Mouse (Mus musculus) midbrain, embryonic 13.5 days (tissue): ENCODE measurements around the gene Wdr24. TPM values are rescaled to one million over a fixed set of nuclear protein-coding genes. Genes with fewer than 3 reads are reported as not detected.
"Not testable (repeated sequence)": the region's sequence is repeated elsewhere in the genome, so short reads cannot be mapped to it uniquely, and the experiment has no call there.

Experiments used
- ATAC-seq: fragments of 200-750 bp; cut with Nextera tagmentation; 2 replicates; pipeline ENCODE4 v1.8.0; 2017; ENCODE audit warnings: mild to moderate bottlenecking, moderate TSS enrichment, moderate library complexity
- H3K27ac ChIP-seq: fragments of 300-500 bp; sonication (generic); 2 replicates; pipeline ENCODE4 v1.5.1; 2015; ENCODE audit warnings: inconsistent platforms, mild to moderate bottlenecking, moderate library complexity
- H3K27me3 ChIP-seq: fragments of 300-500 bp; sonication (generic); 2 replicates; pipeline ENCODE4 v1.6.1; 2015; ENCODE audit warnings: mild to moderate bottlenecking, inconsistent platforms
- H3K36me3 ChIP-seq: fragments of 300-500 bp; sonication (generic); 2 replicates; pipeline ENCODE4 v1.6.1; 2015; ENCODE audit warnings: mild to moderate bottlenecking, inconsistent platforms
- H3K4me1 ChIP-seq: fragments of 300-500 bp; sonication (generic); replicated peaks from 2 replicates; pipeline ENCODE4 v1.6.1; 2015; ENCODE audit warnings: inconsistent platforms
- H3K4me2 ChIP-seq: fragments of 300-500 bp; sonication (generic); replicated peaks from 2 replicates; pipeline ENCODE4 v1.6.1; 2015; ENCODE audit warnings: moderate library complexity, mild to moderate bottlenecking, inconsistent platforms
- H3K4me3 ChIP-seq: fragments of 300-500 bp; sonication (generic); replicated peaks from 2 replicates; pipeline ENCODE4 v1.5.1; 2015; ENCODE audit warnings: mild to moderate bottlenecking, inconsistent platforms
- H3K9ac ChIP-seq: fragments of 300-500 bp; sonication (generic); replicated peaks from 2 replicates; pipeline ENCODE4 v1.6.1; 2015; ENCODE audit warnings: mild to moderate bottlenecking, inconsistent platforms
- H3K9me3 ChIP-seq: fragments of 300-500 bp; sonication (generic); 2 replicates; pipeline ENCODE4 v1.6.1; 2016; ENCODE audit warnings: mild to moderate bottlenecking, inconsistent platforms
- WGBS: fragments of 180-500 bp; shearing (Covaris S2); methylation state at CpG from one replicate; pipeline ENCODE4 v1.1.7; 2015; 5-methylcytosine and 5-hydroxymethylcytosine counted together
- polyA plus RNA-seq: library from polyadenylated mRNA; unstranded; fragments of >200 nt; fragmentation: Nextera tagmentation; extraction: Ambion mirVana; gene quantifications from 2 replicates; pipeline ENCODE4 v1.2.1, GENCODE M21; 2015

Wdr24 gene
- polyA plus RNA-seq, 1 experiment from 2014 or later, result 31.2 TPM

- Histone ChIP-seq H3K9me3 (no peaks in the 10 kb centered on the region), H3K27ac (peak overlapping the region; percentile 45), H3K27me3 (peaks cover 9% of the 10 kb centered on the region; the same call in 1 of the 2 replicates), H3K4me1 (peaks cover 17% of the 10 kb centered on the region), H3K4me2 (peak overlapping the region; percentile 92), H3K4me3 (peak overlapping the region; percentile 87), H3K9ac (peak overlapping the region; percentile 82), H3K36me3 (no peaks in the 10 kb centered on the region)
- ATAC-seq, result peak; percentile 5
- 1% methylated on average over 38 of the region's 42 CpGs for WGBS
These were observed 44.6 kb downstream of the Wdr24 start for GRCm38 (mm10) chr17:25867836-25868600.

GRCm38 (mm10) chr17:25868601-25869191 is 45.3 kb downstream of the Wdr24 start, which contains the start of gene Mcrip2:
Mcrip2 (minus strand) TSS chr17:25868764.
- Histone ChIP-seq H3K27ac (peak within 1 kb of the TSS; percentile 45), H3K9me3 (no peaks in the 10 kb centered on the region), H3K9ac (peak within 1 kb of the TSS; percentile 82), H3K4me1 (peaks cover 18% of the 10 kb centered on the region), H3K27me3 (peaks cover 9% of the 10 kb centered on the region; the same call in 1 of the 2 replicates), H3K4me2 (peak within 1 kb of the TSS; percentile 92), H3K36me3 (no peaks in the 10 kb centered on the region), H3K4me3 (peak within 1 kb of the TSS; percentile 87)
- 1% methylated on average over 22 of the region's 24 CpGs for WGBS
- ATAC-seq, result peak; percentile 90

GRCm38 (mm10) chr17:25869498-25869897 is 46.1 kb downstream of the Wdr24 start:
- Histone ChIP-seq H3K27me3 (peaks cover 9% of the 10 kb centered on the region; the same call in 1 of the 2 replicates), H3K9me3 (no peaks in the 10 kb centered on the region), H3K4me3 (no peak overlapping the region), H3K9ac (no peak overlapping the region), H3K4me1 (peaks cover 26% of the 10 kb centered on the region), H3K36me3 (no peaks in the 10 kb centered on the region), H3K4me2 (no peak overlapping the region), H3K27ac (no peak overlapping the region)
- WGBS, result 83% methylated on average over 8 of the region's 8 CpGs
- ATAC-seq, result no peak

- peaks cover 9% of the 10 kb centered on the region; the same call in 1 of the 2 replicates for H3K27me3 ChIP-seq
- WGBS, result 90% methylated on average over 2 of the region's 2 CpGs
These were observed 46.5 kb downstream of the Wdr24 start for GRCm38 (mm10) chr17:25869954-25870353.

GRCm38 (mm10) chr17:25871566-25871965 is 48.1 kb downstream of the Wdr24 start:
- not testable (repeated sequence) for H3K4me2 ChIP-seq, ATAC-seq, H3K27me3 ChIP-seq, H3K9me3 ChIP-seq, H3K27ac ChIP-seq, H3K9ac ChIP-seq, H3K36me3 ChIP-seq, H3K4me3 ChIP-seq
- peaks cover 36% of the 10 kb centered on the region for H3K4me1 ChIP-seq

More at GRCm38 (mm10) chr17:25869954-25870353, 46.5 kb downstream of the Wdr24 start:
- Histone ChIP-seq H3K4me1 (peaks cover 27% of the 10 kb centered on the region), H3K4me3 (no peak overlapping the region), H3K36me3 (no peaks in the 10 kb centered on the region), H3K4me2 (no peak overlapping the region), H3K9me3 (no peaks in the 10 kb centered on the region), H3K9ac (no peak overlapping the region), H3K27ac (no peak overlapping the region)
- ATAC-seq, result no peak

GRCm38 (mm10) chr17:25872676-25873075 is 49.2 kb downstream of the Wdr24 start:
- 82% methylated on average over 3 of the region's 3 CpGs for WGBS
- Histone ChIP-seq H3K9me3 (no peaks in the 10 kb centered on the region), H3K36me3 (peaks cover 2% of the 10 kb centered on the region), H3K27me3 (peaks cover 3% of the 10 kb centered on the region; the same call in 1 of the 2 replicates), H3K4me1 (peaks cover 38% of the 10 kb centered on the region), H3K4me3 (no peak overlapping the region), H3K27ac (no peak overlapping the region), H3K9ac (no peak overlapping the region), H3K4me2 (no peak overlapping the region)
- ATAC-seq, result no peak

- Histone ChIP-seq H3K4me1 (peaks cover 31% of the 10 kb centered on the region), H3K36me3 (peaks cover 11% of the 10 kb centered on the region), H3K9me3 (no peaks in the 10 kb centered on the region), H3K9ac (peak overlapping the region; percentile 69; the same call in 1 of the 2 replicates), H3K27me3 (no peaks in the 10 kb centered on the region), H3K4me3 (peak overlapping the region; percentile 80), H3K27ac (no peak overlapping the region), H3K4me2 (peak overlapping the region; percentile 95)
- WGBS, result 79% methylated on average over 11 of the region's 11 CpGs
- no peak for ATAC-seq
These were observed 50.1 kb downstream of the Wdr24 start for GRCm38 (mm10) chr17:25873405-25874147.

GRCm38 (mm10) chr17:25874148-25874720 is 50.8 kb downstream of the Wdr24 start:
- Histone ChIP-seq H3K27ac (peak overlapping the region; percentile 95), H3K4me2 (peak overlapping the region; percentile 95), H3K4me1 (peaks cover 25% of the 10 kb centered on the region), H3K9me3 (no peaks in the 10 kb centered on the region), H3K36me3 (peaks cover 18% of the 10 kb centered on the region), H3K4me3 (peak overlapping the region; percentile 80), H3K9ac (peak overlapping the region; percentile 69), H3K27me3 (no peaks in the 10 kb centered on the region)
- 6% methylated on average over 14 of the region's 14 CpGs for WGBS
- ATAC-seq, result peak; percentile 12; the same call in 1 of the 2 replicates

- Histone ChIP-seq H3K27ac (peak within 1 kb of the TSS; percentile 95), H3K27me3 (no peaks in the 10 kb centered on the region), H3K36me3 (peaks cover 23% of the 10 kb centered on the region), H3K4me3 (peak within 1 kb of the TSS; percentile 80), H3K9ac (peak within 1 kb of the TSS; percentile 90), H3K9me3 (no peaks in the 10 kb centered on the region), H3K4me1 (peaks cover 26% of the 10 kb centered on the region), H3K4me2 (peak within 1 kb of the TSS; percentile 95)
- under 1% methylated on average over 25 of the region's 25 CpGs for WGBS
- ATAC-seq, result peak; percentile 53
These were observed 51.3 kb downstream of the Wdr24 start, which contains the start of gene Mettl26 for GRCm38 (mm10) chr17:25874721-25875170. Mettl26 (plus strand) TSS chr17:25875074.

- peaks cover 33% of the 10 kb centered on the region for H3K4me1 ChIP-seq
- WGBS, result under 1% methylated on average over 59 of the region's 59 CpGs
- peak overlapping the region; percentile 95 for H3K4me2 ChIP-seq
- H3K9me3 ChIP-seq, result no peaks in the 10 kb centered on the region
- ATAC-seq, result peak; percentile 94
- H3K4me3 ChIP-seq, result peak overlapping the region; percentile 80
- peaks cover 27% of the 10 kb centered on the region for H3K36me3 ChIP-seq
- H3K27me3 ChIP-seq, result no peaks in the 10 kb centered on the region
- H3K9ac ChIP-seq, result peak overlapping the region; percentile 90
- peak overlapping the region; percentile 95 for H3K27ac ChIP-seq
These were observed 52.0 kb downstream of the Wdr24 start for GRCm38 (mm10) chr17:25875171-25876136.
